Mouse (Mus musculus) midbrain, embryonic 16.5 days (tissue): Measurements from ENCODE around the gene Dctpp1. TPM values are rescaled to one million over a fixed set of nuclear protein-coding genes. Genes with fewer than 3 reads are reported as not detected.

Experiments used
- ATAC-seq: fragments of 200-750 bp; cut with Nextera tagmentation; 2 replicates; pipeline ENCODE4 v1.8.0; 2017; ENCODE audit warnings: moderate TSS enrichment
- H3K27ac ChIP-seq: fragments of 300-500 bp; sonication (generic); 2 replicates; pipeline ENCODE4 v1.5.1; 2014; ENCODE audit warnings: mild to moderate bottlenecking, low read length, mixed read lengths
- H3K27me3 ChIP-seq: fragments of 300-500 bp; sonication (generic); 2 replicates; pipeline ENCODE4 v1.6.1; 2014; ENCODE audit warnings: low read depth, low read length, mixed read lengths; ENCODE audit not compliant: control insufficient read depth, insufficient read depth
- H3K36me3 ChIP-seq: fragments of 300-500 bp; sonication (generic); 2 replicates; pipeline ENCODE4 v1.6.1; 2014; ENCODE audit warnings: mild to moderate bottlenecking, low read length, moderate library complexity, mixed read lengths; ENCODE audit not compliant: control insufficient read depth, insufficient read depth
- H3K4me1 ChIP-seq: fragments of 300-500 bp; sonication (generic); 2 replicates; pipeline ENCODE4 v1.6.1; 2014; ENCODE audit warnings: mild to moderate bottlenecking, low read length, mixed read lengths; ENCODE audit not compliant: control insufficient read depth, insufficient read depth
- H3K4me2 ChIP-seq: fragments of 300-500 bp; sonication (generic); 2 replicates; pipeline ENCODE4 v1.6.1; 2014; ENCODE audit warnings: mild to moderate bottlenecking, low read length, mixed read lengths
- H3K4me3 ChIP-seq: fragments of 300-500 bp; sonication (generic); 2 replicates; pipeline ENCODE4 v1.5.1; 2014; ENCODE audit warnings: low read depth, mild to moderate bottlenecking, low read length, moderate library complexity, mixed read lengths
- H3K9ac ChIP-seq: fragments of 300-500 bp; sonication (generic); 2 replicates; pipeline ENCODE4 v1.6.1; 2014; ENCODE audit warnings: low read depth, low read length, mixed read lengths
- H3K9me3 ChIP-seq: fragments of 300-500 bp; sonication (generic); replicated peaks from 2 replicates; pipeline ENCODE4 v1.6.1; 2014; ENCODE audit warnings: mild to moderate bottlenecking, low read length, mixed read lengths; ENCODE audit not compliant: control insufficient read depth, poor library complexity, severe bottlenecking
- WGBS: fragments of 180-500 bp; shearing (Covaris S2); extraction: QIAGEN DNeasy Blood & Tissue Kit; methylation state at CpG from one replicate; pipeline ENCODE4 v1.1.7; 2014; 5-methylcytosine and 5-hydroxymethylcytosine counted together
- polyA plus RNA-seq: library from polyadenylated mRNA; unstranded; fragments of >200 nt; fragmentation: Nextera tagmentation; extraction: Ambion mirVana; gene quantifications from 2 replicates; pipeline ENCODE4 v1.2.1, GENCODE M21; 2015

Dctpp1 gene
- 112 and 120 TPM in 2 replicates for polyA plus RNA-seq

- under 1% methylated on average over 50 of the region's 50 CpGs for WGBS
- H3K9ac ChIP-seq, result peak within 1 kb of the TSS; percentile 65
- H3K27me3 ChIP-seq, result no peaks in the 10 kb centered on the region
- peak within 1 kb of the TSS; percentile 59 for H3K4me3 ChIP-seq
- H3K4me1 ChIP-seq, result peaks cover 11% of the 10 kb centered on the region
- peak; percentile 98 for ATAC-seq
- peak within 1 kb of the TSS; percentile 73 for H3K4me2 ChIP-seq
- H3K36me3 ChIP-seq, result no peaks in the 10 kb centered on the region
- peak within 1 kb of the TSS; percentile 38; the same call in 1 of the 2 replicates for H3K27ac ChIP-seq
- H3K9me3 ChIP-seq, result no peaks in the 10 kb centered on the region
Measured at GRCm38 (mm10) chr7:127260309-127261111, at the start of gene Dctpp1. Gene Dctpp1 (minus strand): TSS chr7:127260709.

- 74% methylated on average over 12 of the region's 12 CpGs for WGBS
- Histone ChIP-seq H3K27ac (no peak overlapping the region), H3K9me3 (no peaks in the 10 kb centered on the region), H3K4me3 (no peak overlapping the region), H3K4me1 (no peaks in the 10 kb centered on the region), H3K27me3 (no peaks in the 10 kb centered on the region), H3K36me3 (no peaks in the 10 kb centered on the region), H3K4me2 (no peak overlapping the region), H3K9ac (no peak overlapping the region)
- no peak for ATAC-seq
Measured at GRCm38 (mm10) chr7:127309951-127310350, 49.4 kb upstream of the Dctpp1 start.

DNA sequence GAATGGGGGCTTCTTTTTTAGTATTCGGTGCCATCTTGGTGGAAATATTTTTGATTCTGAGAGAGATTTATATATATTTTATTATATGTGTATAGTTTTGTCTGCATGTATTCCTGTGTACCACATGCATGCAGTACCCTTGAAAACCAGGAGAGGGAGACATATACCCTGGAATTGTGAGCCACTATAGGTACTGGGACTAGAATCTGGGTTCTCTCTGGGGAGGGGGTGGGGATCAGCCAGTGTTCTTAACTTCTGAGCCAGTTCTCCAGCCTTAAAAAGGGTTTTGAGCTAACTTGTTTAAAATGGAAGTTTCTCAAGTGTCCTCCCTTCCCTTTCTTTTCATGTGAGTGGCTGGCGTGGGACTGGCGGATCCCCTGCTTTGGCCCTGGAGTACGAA, 48.4 kb upstream of the Dctpp1 start:
- Histone ChIP-seq H3K36me3 (no peaks in the 10 kb centered on the region), H3K4me1 (no peaks in the 10 kb centered on the region), H3K9me3 (no peaks in the 10 kb centered on the region), H3K4me3 (no peak overlapping the region), H3K27ac (no peak overlapping the region), H3K9ac (no peak overlapping the region), H3K27me3 (no peaks in the 10 kb centered on the region), H3K4me2 (no peak overlapping the region)
- no peak for ATAC-seq
- 60% methylated on average over 4 of the region's 4 CpGs for WGBS

- no peaks in the 10 kb centered on the region for H3K4me1 ChIP-seq
- H3K9me3 ChIP-seq, result no peaks in the 10 kb centered on the region
- H3K9ac ChIP-seq, result no peak overlapping the region
- no peaks in the 10 kb centered on the region for H3K36me3 ChIP-seq
- no peak for ATAC-seq
- H3K27ac ChIP-seq, result no peak overlapping the region
- 84% methylated on average over 2 of the region's 2 CpGs for WGBS
- H3K4me3 ChIP-seq, result no peak overlapping the region
- H3K27me3 ChIP-seq, result no peaks in the 10 kb centered on the region
- H3K4me2 ChIP-seq, result no peak overlapping the region
Measured at GRCm38 (mm10) chr7:127308431-127308830, 47.9 kb upstream of the Dctpp1 start.

DNA sequence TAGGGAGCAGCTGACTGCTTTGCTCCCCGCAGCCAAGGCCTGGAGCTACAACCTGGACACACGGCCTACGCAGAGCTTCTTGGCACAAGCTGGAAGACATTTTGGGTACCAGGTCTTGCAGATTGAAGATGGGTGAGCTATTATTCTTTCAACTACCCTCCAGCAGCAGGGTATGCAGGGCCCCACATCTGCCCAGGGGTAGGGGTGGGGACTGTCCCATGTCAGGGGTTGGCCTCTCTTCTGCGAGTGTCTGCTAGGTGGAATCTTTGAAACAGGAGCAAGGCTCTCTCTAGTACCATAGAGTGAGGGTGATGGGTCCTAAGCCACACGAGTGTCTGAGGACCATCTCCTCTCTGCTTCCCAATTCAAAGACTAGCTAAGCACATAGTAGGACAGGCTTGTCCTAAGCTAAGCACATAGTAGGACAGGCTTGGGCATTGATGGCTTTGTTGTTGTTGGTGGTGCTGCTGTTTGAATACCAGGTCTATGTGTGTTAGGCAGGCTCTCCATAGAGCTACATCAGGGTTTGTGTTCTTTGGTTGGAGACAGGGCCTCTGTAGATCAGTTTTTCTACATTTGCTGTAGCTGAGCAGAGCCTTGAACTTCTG, 37.2 kb upstream of the Dctpp1 start:
- Histone ChIP-seq H3K9me3 (no peaks in the 10 kb centered on the region), H3K36me3 (no peaks in the 10 kb centered on the region), H3K9ac (no peak overlapping the region), H3K27me3 (no peaks in the 10 kb centered on the region; the same call in 1 of the 2 replicates), H3K4me3 (no peak overlapping the region), H3K4me1 (no peaks in the 10 kb centered on the region), H3K27ac (no peak overlapping the region), H3K4me2 (no peak overlapping the region)
- no peak for ATAC-seq
- 91% methylated on average over 5 of the region's 5 CpGs for WGBS

- WGBS, result 86% methylated on average over 5 of the region's 5 CpGs
- ATAC-seq, result no peak
- no peak overlapping the region for H3K9ac ChIP-seq
Measured at GRCm38 (mm10) chr7:127296786-127297555, 36.5 kb upstream of the Dctpp1 start.

DNA sequence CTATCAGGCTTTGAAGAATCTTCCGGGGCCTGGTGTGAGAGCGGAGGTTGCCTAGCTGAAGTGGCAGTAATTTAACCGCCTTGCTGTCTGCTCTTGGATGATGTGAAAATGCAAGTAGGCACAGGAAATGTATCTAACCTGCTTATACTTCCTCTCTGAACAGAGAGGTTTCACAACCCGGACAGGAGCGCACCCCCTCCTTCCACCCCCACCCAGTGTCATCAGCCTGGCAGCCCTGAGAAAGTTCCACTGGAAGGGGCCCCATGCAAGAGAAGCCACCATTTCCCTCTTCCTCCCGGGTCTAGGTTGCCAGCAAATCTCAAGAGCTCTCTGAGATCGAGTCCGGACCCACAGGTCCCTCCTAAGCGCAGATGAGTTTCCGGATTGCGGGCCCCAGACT, 35.6 kb upstream of the Dctpp1 start, which contains the start of gene Itgal:
Itgal (plus strand) TSS at position 163 of the 400 bp plus-strand sequence.
- no peak for ATAC-seq
- H3K9me3 ChIP-seq, result no peaks in the 10 kb centered on the region
- H3K4me2 ChIP-seq, result no peak within 1 kb of the TSS
- H3K4me1 ChIP-seq, result no peaks in the 10 kb centered on the region
- no peak within 1 kb of the TSS for H3K9ac ChIP-seq
- no peaks in the 10 kb centered on the region for H3K36me3 ChIP-seq
- H3K27ac ChIP-seq, result no peak within 1 kb of the TSS
- WGBS, result 84% methylated on average over 11 of the region's 11 CpGs
- no peaks in the 10 kb centered on the region for H3K27me3 ChIP-seq
- no peak within 1 kb of the TSS for H3K4me3 ChIP-seq

More at GRCm38 (mm10) chr7:127296786-127297555, 36.5 kb upstream of the Dctpp1 start:
- Histone ChIP-seq H3K4me3 (no peak overlapping the region), H3K36me3 (no peaks in the 10 kb centered on the region), H3K4me1 (no peaks in the 10 kb centered on the region), H3K9me3 (no peaks in the 10 kb centered on the region), H3K4me2 (no peak overlapping the region), H3K27me3 (no peaks in the 10 kb centered on the region), H3K27ac (no peak overlapping the region)

DNA sequence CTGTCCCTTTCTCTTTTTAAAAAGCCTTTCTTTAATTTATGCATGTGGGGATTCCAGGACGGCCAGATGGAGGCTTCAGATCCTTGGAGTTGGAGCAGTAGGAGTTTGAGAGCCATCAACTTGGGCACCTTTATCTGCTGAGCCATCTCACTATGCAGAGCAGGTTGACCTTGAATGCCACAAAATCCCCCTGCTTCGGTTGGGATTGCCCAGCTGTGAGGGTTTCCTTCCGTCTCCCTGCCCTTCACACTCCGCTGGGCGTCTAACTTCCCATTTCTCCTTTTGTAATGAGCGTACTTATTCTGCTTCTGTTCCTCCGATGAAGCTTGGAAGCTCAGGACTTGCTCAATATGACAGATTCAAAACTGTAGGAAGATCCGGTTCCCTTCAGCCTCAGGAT, 29.6 kb upstream of the Dctpp1 start:
- H3K4me1 ChIP-seq, result no peaks in the 10 kb centered on the region
- H3K27me3 ChIP-seq, result no peaks in the 10 kb centered on the region
- 51% methylated on average over 8 of the region's 8 CpGs for WGBS
- H3K4me3 ChIP-seq, result no peak overlapping the region
- no peak overlapping the region for H3K4me2 ChIP-seq
- no peak overlapping the region for H3K27ac ChIP-seq
- no peak overlapping the region for H3K9ac ChIP-seq
- H3K36me3 ChIP-seq, result no peaks in the 10 kb centered on the region
- H3K9me3 ChIP-seq, result no peaks in the 10 kb centered on the region; the same call in 1 of the 2 replicates
- ATAC-seq, result no peak
